Mouse (Mus musculus) spleen, postnatal 10 days (tissue): ENCODE data around the gene Tacstd2.
"Not testable (repeated sequence)": the region's sequence is repeated elsewhere in the genome, so short reads cannot be mapped to it uniquely, and the experiment has no call there.

Experiments
- DNase-seq, 2 experiments: peaks; one replicate each; pipeline ENCODE4 v3.0.0; 2021 to 2022; ENCODE audit warnings: low spot score in 2 of 2

The Tacstd2 gene

GRCm38 (mm10) chr6:67535777-67536054 lies at the start of gene Tacstd2:
Gene Tacstd2, minus strand, starts transcription at chr6:67535796.
- no peak for DNase-seq

- no peak for DNase-seq
These were observed 30.7 kb upstream of the Tacstd2 start for GRCm38 (mm10) chr6:67566270-67566669.

DNA sequence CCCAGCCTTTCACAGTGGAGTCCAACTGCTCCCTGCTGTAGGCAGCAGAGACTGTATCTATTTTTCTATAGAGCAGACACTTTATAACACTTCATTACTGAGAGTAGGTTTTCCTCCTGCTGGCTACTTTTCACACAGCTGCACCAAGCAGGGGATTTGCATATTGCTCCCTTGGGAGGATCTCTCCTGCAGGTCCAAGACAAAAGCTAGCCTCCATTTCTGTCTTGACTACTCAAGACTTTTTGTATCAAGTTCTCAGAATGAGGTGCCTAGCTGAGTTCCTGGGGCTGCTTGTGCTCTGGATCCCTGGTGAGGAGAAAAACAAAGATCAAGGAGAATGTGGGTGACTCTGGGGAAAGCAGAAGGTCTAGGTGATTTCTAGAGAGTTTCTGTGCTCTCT lies 19.8 kb upstream of the Tacstd2 start:
- DNase-seq: peak; percentile 37 to 66

DNA sequence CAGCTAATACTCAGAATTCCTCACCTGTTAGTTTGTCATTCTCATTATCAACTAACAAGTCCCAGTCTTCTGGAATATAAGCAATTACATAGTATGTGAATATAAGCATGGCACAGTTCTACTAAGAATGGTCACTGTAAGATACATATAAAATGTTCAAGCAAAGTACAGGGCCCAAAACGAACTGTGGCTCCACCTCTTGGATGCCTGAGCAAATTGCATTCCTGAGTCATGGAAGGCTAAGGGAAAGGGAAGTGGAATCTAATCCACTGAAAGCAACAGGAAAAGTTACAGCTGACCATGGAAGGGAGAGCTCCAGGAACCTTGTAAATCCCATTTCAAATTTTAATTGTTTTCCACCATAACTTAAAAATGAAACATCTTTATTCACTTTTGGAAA lies 14.0 kb upstream of the Tacstd2 start:
- peak in 1 of 2 experiments; percentile 45 for DNase-seq

GRCm38 (mm10) chr6:67535005-67535776 lies 405 bp downstream of the Tacstd2 start:
- peak in 1 of 2 experiments; percentile 54 for DNase-seq

DNA sequence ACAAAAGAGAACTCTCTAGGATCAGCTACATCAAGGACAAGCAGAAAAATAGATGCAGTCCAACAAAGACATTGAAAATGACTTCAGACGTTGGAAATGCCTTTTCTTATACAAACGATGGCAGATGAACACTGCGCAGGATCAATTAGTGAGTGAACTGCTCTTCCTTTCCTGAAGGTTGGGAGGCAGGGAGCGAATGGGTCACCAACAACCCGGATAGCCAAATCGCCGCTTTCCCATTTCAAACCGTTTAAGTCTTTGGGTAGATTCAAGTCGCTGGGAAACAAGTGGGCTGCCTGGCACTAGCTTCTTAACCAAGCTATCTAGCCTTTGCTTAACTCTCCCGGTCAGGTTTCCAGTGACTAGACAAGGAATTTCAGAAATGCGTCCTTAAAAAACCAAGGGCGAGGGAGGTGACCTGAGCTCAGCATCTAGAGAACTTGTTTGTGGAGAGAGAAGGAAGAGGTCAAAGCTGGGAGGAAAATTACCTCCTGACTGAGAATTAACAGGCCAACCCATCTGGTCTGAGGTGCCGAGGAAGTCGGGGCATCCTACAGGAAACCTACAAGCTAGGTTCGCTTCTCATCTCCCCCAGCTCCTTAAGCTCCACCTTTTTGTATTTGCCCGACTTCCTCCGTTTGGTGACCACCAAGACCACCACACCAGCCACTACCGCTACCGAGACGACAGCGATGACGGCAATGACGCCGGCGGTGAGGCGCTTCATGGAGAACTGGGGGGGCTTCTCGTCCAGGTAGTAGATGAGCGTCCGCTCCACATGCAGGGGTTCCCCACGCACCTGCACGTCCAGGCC lies 1.2 kb downstream of the Tacstd2 start:
- DNase-seq: no peak

DNA sequence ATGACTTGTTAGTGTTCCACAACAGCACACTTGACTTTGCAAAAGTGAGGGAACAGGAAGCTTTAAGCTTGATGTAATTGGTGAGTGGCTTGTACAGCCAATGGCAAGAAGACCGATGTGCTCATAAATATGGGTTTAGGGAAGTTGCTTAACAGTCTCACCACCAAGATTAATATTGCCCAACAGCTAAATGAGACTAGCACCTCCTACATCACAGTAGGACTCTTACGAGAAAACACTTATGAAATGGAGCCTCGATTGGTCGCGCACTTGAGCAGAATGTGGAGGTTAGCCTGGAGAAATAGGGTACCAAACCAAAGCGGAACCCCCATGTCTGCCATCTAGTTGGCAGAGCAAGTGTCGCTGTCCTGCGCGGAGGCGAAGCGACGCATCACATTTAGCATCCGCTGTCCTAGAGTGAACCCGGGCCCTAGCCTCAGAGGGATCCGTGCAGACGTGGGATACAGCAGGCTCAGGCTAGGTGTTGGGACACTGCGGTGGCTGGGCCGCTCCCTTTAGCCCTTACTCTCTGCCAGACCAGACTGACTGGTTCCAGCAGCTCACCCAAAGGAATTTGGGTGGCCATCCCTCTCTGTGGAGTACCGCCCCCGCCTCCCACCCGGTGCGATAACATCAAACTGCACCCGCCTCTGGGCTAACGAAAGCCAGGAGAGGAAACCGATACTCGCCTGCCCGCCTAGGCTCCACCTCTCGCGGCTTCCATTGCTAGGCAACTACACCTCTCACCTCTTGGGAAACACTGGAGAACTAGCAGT lies 2.7 kb downstream of the Tacstd2 start:
- peak in 1 of 2 experiments; percentile 32 for DNase-seq

GRCm38 (mm10) chr6:67531822-67532162 lies 3.8 kb downstream of the Tacstd2 start:
- DNase-seq: no peak

DNA sequence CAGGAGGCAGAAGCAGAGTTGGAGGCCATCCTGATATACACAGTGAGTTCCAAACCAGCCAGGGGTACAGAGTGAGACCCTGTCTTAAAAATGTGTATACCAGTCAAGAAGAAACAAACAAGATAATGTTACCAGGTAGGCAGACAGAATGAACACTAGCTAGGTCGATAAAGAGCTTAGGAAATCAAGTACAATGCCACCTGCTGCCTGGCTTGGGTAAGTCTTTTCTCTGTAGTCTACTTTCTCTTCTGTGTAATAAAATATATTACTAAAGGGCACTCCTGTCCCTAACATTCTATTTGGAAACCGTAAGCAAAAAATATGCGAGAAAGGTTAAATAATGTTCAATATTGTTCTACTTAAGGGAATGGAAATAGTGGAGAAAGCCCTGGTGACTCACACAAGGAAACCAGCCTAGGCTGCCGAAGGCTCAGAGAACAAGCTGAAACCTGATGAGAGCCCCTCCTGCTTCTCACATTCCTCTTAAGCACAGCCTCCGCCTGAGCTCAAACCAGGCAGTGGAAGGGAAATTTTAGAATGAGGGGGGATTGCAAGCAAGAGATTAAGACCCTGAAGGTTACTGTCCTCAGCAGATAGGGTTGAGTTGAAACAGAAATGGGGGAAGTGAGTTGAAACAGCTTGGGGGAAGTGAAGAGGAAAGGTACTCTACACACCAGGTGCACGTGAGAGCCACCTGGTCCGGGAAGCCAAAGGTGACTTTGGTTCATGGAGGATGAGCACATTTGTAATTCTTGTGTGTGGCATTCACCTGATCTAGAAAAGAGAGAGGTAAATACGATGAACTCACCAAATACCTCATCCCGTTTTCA lies 4.4 kb downstream of the Tacstd2 start:
- DNase-seq: peak in 1 of 2 experiments; percentile 46

DNA sequence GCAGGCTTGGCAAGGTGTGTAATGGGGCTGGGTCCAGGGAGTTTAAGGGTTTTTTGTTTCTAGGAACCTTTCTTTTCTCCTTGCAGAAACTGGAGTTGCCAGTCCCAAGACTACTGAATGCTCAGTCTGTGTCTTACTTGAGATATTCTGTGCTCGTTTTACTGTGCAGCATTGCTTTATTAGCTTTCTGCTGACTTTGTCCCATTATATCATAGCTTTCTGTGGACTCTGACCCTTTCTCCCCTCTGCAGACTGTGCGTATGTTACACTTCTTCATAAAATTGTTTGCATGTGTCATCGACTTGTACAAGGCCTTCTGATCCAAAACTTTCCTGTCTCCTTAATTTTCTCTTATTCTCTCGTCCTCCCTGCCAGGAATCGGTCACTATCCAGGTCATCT lies 9.2 kb downstream of the Tacstd2 start:
- DNase-seq: no peak

GRCm38 (mm10) chr6:67510752-67511151 lies 24.8 kb downstream of the Tacstd2 start:
- DNase-seq: peak; percentile 31 to 63

GRCm38 (mm10) chr6:67501938-67502337 lies 33.7 kb downstream of the Tacstd2 start:
- not testable (repeated sequence) for DNase-seq

GRCm38 (mm10) chr6:67491755-67492154 lies 43.8 kb downstream of the Tacstd2 start, which contains the start of gene Il23r:
Gene Il23r, minus strand, starts transcription at chr6:67491855.
- no peak for DNase-seq
